Mouse (Mus musculus) testis, adult 2 months (tissue): ENCODE measurements at regions not wholly inside any gene's neighbourhood (a gene's known extent, or its start where the extent isn't known, plus 50 kb on each side); places are given as distances from the start of the nearest gene placed in this dataset.

Source experiments
- CTCF ChIP-seq: fragments of 200-500 bp; IDR thresholded peaks from 2 replicates; pipeline ENCODE4 v1.5.1; 2012; ENCODE audit warnings: low read depth, mild to moderate bottlenecking, inconsistent platforms, low read length, moderate library complexity; ENCODE audit not compliant: control insufficient read depth, insufficient read depth, insufficient replicate concordance
- POLR2A ChIP-seq: fragments of 200-500 bp; IDR thresholded peaks from 2 replicates; pipeline ENCODE4 v1.6.1; 2012; ENCODE audit warnings: low read depth, mild to moderate bottlenecking, inconsistent platforms, low read length, moderate library complexity; ENCODE audit not compliant: control insufficient read depth

- TF ChIP-seq POLR2A (no peak), CTCF (no peak)
Measured at GRCm38 (mm10) chr4:12541508-12541907, 369.7 kb upstream of the Fam92a start.
